Mouse (Mus musculus): ENCODE measurements around the gene Lin7b. TPM values are rescaled to one million over a fixed set of nuclear protein-coding genes. Genes with fewer than 3 reads are reported as not detected.

The Lin7b gene
- polyA plus RNA-seq, 1 experiment = 7.2 TPM

Other genes with a start within 250 kb of the Lin7b start
- 218 and 429 TPM in 2 replicates for gene Rps11, start 246.1 kb downstream of the Lin7b start, polyA plus RNA-seq (2012; rRNA removed)
- 2,573 and 2,702 TPM in 2 replicates for gene Rpl13a, start 241.8 kb downstream of the Lin7b start, polyA plus RNA-seq (2012; rRNA removed)
- gene Gm45713, start 234.4 kb downstream of the Lin7b start, polyA plus RNA-seq (2012; rRNA removed) = 3.6 and 5.6 TPM in 2 replicates
- gene Flt3l, start 234.2 kb downstream of the Lin7b start, polyA plus RNA-seq (2012; rRNA removed) = 37.2 and 42.7 TPM in 2 replicates
- gene Pih1d1, start 216.3 kb downstream of the Lin7b start, polyA plus RNA-seq (2012; rRNA removed) = 52.4 and 58.1 TPM in 2 replicates
- gene Aldh16a1, start 216.0 kb downstream of the Lin7b start, polyA plus RNA-seq (2012; rRNA removed) = 33.3 and 38.5 TPM in 2 replicates
- 0.86 and 0.95 TPM in 2 replicates for gene Slc17a7, start 206.6 kb downstream of the Lin7b start, polyA plus RNA-seq (2012; rRNA removed)
- gene Gfy, start 191.0 kb downstream of the Lin7b start, polyA plus RNA-seq (2012; rRNA removed) = not detected in 2 replicates
- not detected in 2 replicates for gene Pth2, start 189.6 kb downstream of the Lin7b start, polyA plus RNA-seq (2012; rRNA removed)
- gene Ccdc155, start 165.7 kb downstream of the Lin7b start, polyA plus RNA-seq (2012; rRNA removed) = 0.39 and 0.41 TPM in 2 replicates
- gene Dkkl1, start 158.4 kb downstream of the Lin7b start, polyA plus RNA-seq (2012; rRNA removed) = 11.5 and 18.9 TPM in 2 replicates
- 32.6 and 50.1 TPM in 2 replicates for gene Tead2, start 154.8 kb downstream of the Lin7b start, polyA plus RNA-seq (2012; rRNA removed)
- 19.8 and 24.3 TPM in 2 replicates for gene Cd37, start 131.5 kb downstream of the Lin7b start, polyA plus RNA-seq (2012; rRNA removed)
- 0.32 and 0.46 TPM in 2 replicates for gene Slc6a16, start 129.5 kb downstream of the Lin7b start, polyA plus RNA-seq (2012; rRNA removed)
- 1.1 and 2.3 TPM in 2 replicates for gene Slc6a21, start 93.1 kb downstream of the Lin7b start, polyA plus RNA-seq (2012; rRNA removed)
- 41.6 and 48.8 TPM in 2 replicates for gene Trpm4, start 36.8 kb downstream of the Lin7b start, polyA plus RNA-seq (2012; rRNA removed)
- gene Hrc, start 35.3 kb downstream of the Lin7b start, polyA plus RNA-seq (2012; rRNA removed) = 0.42 and 0.48 TPM in 2 replicates
- gene Ppfia3, start 3.6 kb downstream of the Lin7b start, polyA plus RNA-seq (2012; rRNA removed) = 3.0 and 3.1 TPM in 2 replicates
- gene Snrnp70, start 25.2 kb upstream of the Lin7b start, polyA plus RNA-seq (2012; rRNA removed) = 216 and 217 TPM in 2 replicates
- 0.27 and 0.28 TPM in 2 replicates for gene Kcna7, start 35.1 kb upstream of the Lin7b start, polyA plus RNA-seq (2012; rRNA removed)
- gene Ntf5, start 43.1 kb upstream of the Lin7b start, polyA plus RNA-seq (2012; rRNA removed) = 1.8 and 2.6 TPM in 2 replicates
- 0.80 and 2.1 TPM in 2 replicates for gene Lhb, start 50.2 kb upstream of the Lin7b start, polyA plus RNA-seq (2012; rRNA removed)
- 75.3 and 76.4 TPM in 2 replicates for gene Gys1, start 64.3 kb upstream of the Lin7b start, polyA plus RNA-seq (2012; rRNA removed)
- gene Ruvbl2, start 67.5 kb upstream of the Lin7b start, polyA plus RNA-seq (2012; rRNA removed) = 46.0 and 47.8 TPM in 2 replicates
- 2,754 and 3,247 TPM in 2 replicates for gene Ftl1, start 89.3 kb upstream of the Lin7b start, polyA plus RNA-seq (2012; rRNA removed)
- gene Bax, start 96.3 kb upstream of the Lin7b start, polyA plus RNA-seq (2012; rRNA removed) = 92.8 and 104 TPM in 2 replicates
- 2.5 and 2.6 TPM in 2 replicates for gene Tulp2, start 111.3 kb upstream of the Lin7b start, polyA plus RNA-seq (2012; rRNA removed)
- gene Gm45808, start 116.2 kb upstream of the Lin7b start, polyA plus RNA-seq (2012; rRNA removed) = 1.2 and 6.9 TPM in 2 replicates
- 15.6 and 16.4 TPM in 2 replicates for gene Dhdh, start 118.2 kb upstream of the Lin7b start, polyA plus RNA-seq (2012; rRNA removed)
- 540 and 702 TPM in 2 replicates for gene Nucb1, start 139.8 kb upstream of the Lin7b start, polyA plus RNA-seq (2012; rRNA removed)
- 19.6 and 24.0 TPM in 2 replicates for gene Ppp1r15a, start 155.7 kb upstream of the Lin7b start, polyA plus RNA-seq (2012; rRNA removed)
- gene Plekha4, start 155.7 kb upstream of the Lin7b start, polyA plus RNA-seq (2012; rRNA removed) = 13.5 and 13.9 TPM in 2 replicates
- 2.6 and 6.3 TPM in 2 replicates for gene Hsd17b14, start 184.3 kb upstream of the Lin7b start, polyA plus RNA-seq (2012; rRNA removed)
- gene Bcat2, start 199.6 kb upstream of the Lin7b start, polyA plus RNA-seq (2012; rRNA removed) = 111 and 127 TPM in 2 replicates
- 2.0 TPM in 2 replicates for gene Fgf21, start 244.9 kb upstream of the Lin7b start, polyA plus RNA-seq (2012; rRNA removed)
- 24.1 and 36.6 TPM in 2 replicates for gene Fut1, start 246.7 kb upstream of the Lin7b start, polyA plus RNA-seq (2012; rRNA removed)

Measured in gonadal fat pad, adult 2 months (tissue).